Mouse (Mus musculus) ES-E14 (cell line): ENCODE measurements around the gene Prpf38a.

Experiments
- HCFC1 ChIP-seq: IDR thresholded peaks from 2 replicates; pipeline ENCODE4 v1.6.1; 2012; ENCODE audit warnings: low read length, inconsistent platforms, borderline replicate concordance; ENCODE audit not compliant: insufficient read depth
- MAFK ChIP-seq: IDR thresholded peaks from 2 replicates; pipeline ENCODE4 v1.6.1; 2014; ENCODE audit warnings: mild to moderate bottlenecking, low read depth, low read length, inconsistent platforms; ENCODE audit not compliant: insufficient read depth

DNA sequence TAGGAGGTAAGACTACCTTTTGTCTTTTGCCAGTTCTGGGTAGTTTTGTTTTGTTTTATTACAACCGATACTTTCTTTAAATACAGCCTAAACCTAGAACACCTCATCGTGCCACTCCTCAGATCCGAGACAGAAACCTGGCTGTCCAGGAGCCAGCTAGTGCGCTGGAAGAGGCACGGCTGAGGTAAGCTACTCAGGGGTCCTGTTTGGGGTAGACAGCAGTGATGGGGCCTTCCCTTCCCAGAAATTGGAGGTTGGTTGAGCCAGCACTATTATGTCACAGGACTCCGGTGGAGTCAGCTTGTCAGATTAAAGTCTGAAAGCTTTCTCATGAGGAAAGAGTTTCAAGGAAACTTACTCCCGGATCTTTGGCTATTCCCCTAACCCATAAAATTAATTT lies 22.7 kb upstream of the Prpf38a start:
- no peak for TF ChIP-seq MAFK
- no peak for TF ChIP-seq HCFC1
